Mouse (Mus musculus) layer of hippocampus, adult 8-10 months (tissue): ENCODE data around the gene Tespa1. TPM values are rescaled to one million over a fixed set of nuclear protein-coding genes. Genes with fewer than 3 reads are reported as not detected.
"Not testable (repeated sequence)": the region's sequence is repeated elsewhere in the genome, so short reads cannot be mapped to it uniquely, and the experiment has no call there.

Experiments used
- DNase-seq, 2 experiments: peaks; one replicate each; pipeline ENCODE4 v3.0.0; 2022; ENCODE audit warnings: low spot score in 2 of 2
- total RNA-seq, 4 experiments: library from RNA; stranded (reverse); gene quantifications; 2 replicates each; pipeline ENCODE4 v1.2.4; 2022

Tespa1 gene
- total RNA-seq, 4 experiments from 2014 or later: 1.5 to 2.7 (median 1.6) TPM

- DNase-seq: no peak
Observed at GRCm38 (mm10) chr10:130344056-130344455, 21.4 kb downstream of the Tespa1 start.

GRCm38 (mm10) chr10:130363438-130364164 is 40.9 kb downstream of the Tespa1 start:
- DNase-seq: no peak

- DNase-seq: no peak
Observed at GRCm38 (mm10) chr10:130364766-130365165, 42.1 kb downstream of the Tespa1 start.

- no peak for DNase-seq
Observed at GRCm38 (mm10) chr10:130368384-130368783, 45.7 kb downstream of the Tespa1 start.

GRCm38 (mm10) chr10:130370005-130370682 is 47.5 kb downstream of the Tespa1 start:
- no peak for DNase-seq

- DNase-seq: no peak
Observed at GRCm38 (mm10) chr10:130371644-130372043, 49.0 kb downstream of the Tespa1 start.

GRCm38 (mm10) chr10:130372491-130373173 is 50.0 kb downstream of the Tespa1 start:
- DNase-seq: no peak

GRCm38 (mm10) chr10:130375145-130375544 is 52.5 kb downstream of the Tespa1 start:
- no peak for DNase-seq

GRCm38 (mm10) chr10:130394232-130394631 is 71.6 kb downstream of the Tespa1 start, which contains the start of gene Vmn2r84:
Vmn2r84 (minus strand) TSS chr10:130394332.
- DNase-seq: no peak

GRCm38 (mm10) chr10:130412167-130412698 is 89.6 kb downstream of the Tespa1 start:
- not testable (repeated sequence) for DNase-seq

Other genes with a start within 250 kb of the Tespa1 start
- gene Olfr823, start 207.5 kb upstream of the Tespa1 start, total RNA-seq: not detected
- not detected for gene Olfr824, start 192.9 kb upstream of the Tespa1 start, total RNA-seq
- gene Olfr825, start 156.1 kb upstream of the Tespa1 start, total RNA-seq: not detected
- gene Olfr826, start 138.7 kb upstream of the Tespa1 start, total RNA-seq: not detected
- not detected for gene Olfr827, start 108.5 kb upstream of the Tespa1 start, total RNA-seq
- under 1 TPM in 2 of 4 experiments, not detected in 2; 0.22 to 0.32 TPM for gene Neurod4, start 42.6 kb upstream of the Tespa1 start, total RNA-seq
- under 1 TPM; 0.10 to 0.25 (median 0.19) TPM for gene Vmn2r84, start 71.5 kb downstream of the Tespa1 start, total RNA-seq
- gene Vmn2r85, start 106.8 kb downstream of the Tespa1 start, total RNA-seq: under 1 TPM; 0.52 to 0.64 (median 0.58) TPM
- gene Vmn2r86, start 133.2 kb downstream of the Tespa1 start, total RNA-seq: under 1 TPM; 0.18 to 0.32 (median 0.27) TPM
- gene Vmn2r87, start 174.5 kb downstream of the Tespa1 start, total RNA-seq: 1 to 10 TPM in 1 of 4 experiments, under 1 TPM in 3; 0.55 to 1.1 (median 0.70) TPM